ENCODE assay signal across 9 mouse cellular contexts in genomic region chr7:116236608-116237007, GRCm38 (mm10).
DNase-seq lines count a peak whose midpoint lies in the region; ATAC-seq lines count a peak whose summit lies in the region.
"Had no signal": no experiment of that assay in that cellular context is flagged by ENCODE, and none has a peak within 500 bp of the region (broad histone marks: within the 10 kb centered on the region; RNA-seq: fewer than 3 reads in every experiment).

No protein-coding gene starts in this region.

- peak overlapping the region; percentile 91 for H3K27ac ChIP-seq in heart, embryonic 15.5 days
- H3K27ac ChIP-seq in embryonic facial prominence, embryonic 13.5 days, result no peak overlapping the region
- no peak overlapping the region for H3K27ac ChIP-seq in intestine, embryonic 14.5 days (ENCODE audit: low read depth)
- no peak overlapping the region for H3K27ac ChIP-seq in midbrain, embryonic 14.5 days (replicated peaks; ENCODE audit: low read depth, low read length)

- H3K4me3 ChIP-seq in heart, embryonic 15.5 days, result peak overlapping the region; percentile 59
- peak overlapping the region; percentile 46 for H3K4me3 ChIP-seq in embryonic facial prominence, embryonic 13.5 days
- peak overlapping the region; percentile 40 for H3K4me3 ChIP-seq in intestine, embryonic 14.5 days (ENCODE audit: low read depth, low read length)
- peak overlapping the region; percentile 49 for H3K4me3 ChIP-seq in midbrain, embryonic 14.5 days (replicated peaks; ENCODE audit: low read depth, low read length)

- H3K9me3 ChIP-seq in heart, embryonic 15.5 days (replicated peaks), result no peaks in the 10 kb centered on the region
- H3K9me3 ChIP-seq in embryonic facial prominence, embryonic 13.5 days, result no peaks in the 10 kb centered on the region
- H3K9me3 ChIP-seq in intestine, embryonic 14.5 days (ENCODE audit: control insufficient read depth, low read length), result no peaks in the 10 kb centered on the region
- no peaks in the 10 kb centered on the region for H3K9me3 ChIP-seq in midbrain, embryonic 14.5 days (ENCODE audit: control insufficient read depth, low read length)

- 36% methylated on average over 8 of the region's 8 CpGs for WGBS in heart, embryonic 15.5 days
- WGBS in embryonic facial prominence, embryonic 13.5 days, result 42% methylated on average over 8 of the region's 8 CpGs
- 44% methylated on average over 8 of the region's 8 CpGs for WGBS in intestine, embryonic 14.5 days
- 50% methylated on average over 8 of the region's 8 CpGs for WGBS in midbrain, embryonic 14.5 days

- peak overlapping the region; percentile 65 for H3K9ac ChIP-seq in heart, embryonic 15.5 days
- H3K9ac ChIP-seq in embryonic facial prominence, embryonic 13.5 days, result no peak overlapping the region; the same call in 1 of the 2 replicates
- H3K9ac ChIP-seq in intestine, embryonic 14.5 days (ENCODE audit: low read length), result no peak overlapping the region
- peak overlapping the region; percentile 60 for H3K9ac ChIP-seq in midbrain, embryonic 14.5 days (replicated peaks; ENCODE audit: low read length)

- peak overlapping the region; percentile 85 for H3K4me2 ChIP-seq in heart, embryonic 15.5 days
- H3K4me2 ChIP-seq in embryonic facial prominence, embryonic 13.5 days, result peak overlapping the region; percentile 92
- peak overlapping the region; percentile 93 for H3K4me2 ChIP-seq in intestine, embryonic 14.5 days (ENCODE audit: low read length)
- H3K4me2 ChIP-seq in midbrain, embryonic 14.5 days (ENCODE audit: low read length), result peak overlapping the region; percentile 93

- no peaks in the 10 kb centered on the region; the same call in 1 of the 2 replicates for H3K27me3 ChIP-seq in heart, embryonic 15.5 days
- peaks cover 50% of the 10 kb centered on the region for H3K27me3 ChIP-seq in embryonic facial prominence, embryonic 13.5 days
- peaks cover 21% of the 10 kb centered on the region for H3K27me3 ChIP-seq in intestine, embryonic 14.5 days (replicated peaks; ENCODE audit: control insufficient read depth, insufficient read depth, low read length)
- H3K27me3 ChIP-seq in midbrain, embryonic 14.5 days (ENCODE audit: control insufficient read depth, insufficient read depth, low read length), result no peaks in the 10 kb centered on the region

- H3K4me1 ChIP-seq in heart, embryonic 15.5 days (replicated peaks), result peaks cover 72% of the 10 kb centered on the region
- H3K4me1 ChIP-seq in embryonic facial prominence, embryonic 13.5 days, result peaks cover 18% of the 10 kb centered on the region
- peaks cover 25% of the 10 kb centered on the region for H3K4me1 ChIP-seq in intestine, embryonic 14.5 days (replicated peaks; ENCODE audit: control insufficient read depth, insufficient read depth, low read length)
- peaks cover 26% of the 10 kb centered on the region for H3K4me1 ChIP-seq in midbrain, embryonic 14.5 days (ENCODE audit: control insufficient read depth, insufficient read depth, low read length)

- no peak for DNase-seq in heart, postnatal 14 days
- DNase-seq in intestine, embryonic 14.5 days (ENCODE audit: low spot score), result no peak
- peak; percentile 35 for DNase-seq in midbrain, embryonic 14.5 days
- DNase-seq in adrenal gland, adult 2 months, result no peak
- no peak for DNase-seq in spleen, postnatal 10 days (ENCODE audit: low spot score in 2 of 2)
- DNase-seq in spleen, adult 18-20 months, result no peak
- DNase-seq: kidney, adult 11 months had no signal

- intact Hi-C loops in heart, postnatal 14 days (cut with DNase I), result no loop called here

- no peak for ATAC-seq in heart, embryonic 15.5 days (replicated peaks; ENCODE audit: insufficient number of reproducible peaks, insufficient read depth, low FRiP score, low read depth)
- ATAC-seq in embryonic facial prominence, embryonic 13.5 days (ENCODE audit: insufficient number of reproducible peaks, insufficient read depth, low FRiP score, low TSS enrichment, low read depth), result no peak
- ATAC-seq in intestine, embryonic 14.5 days (replicated peaks; ENCODE audit: low FRiP score, low TSS enrichment, low read depth), result no peak
- ATAC-seq in midbrain, embryonic 14.5 days (ENCODE audit: low FRiP score, low TSS enrichment), result no peak

- H3K36me3 ChIP-seq in heart, embryonic 15.5 days, result no peaks in the 10 kb centered on the region
- H3K36me3 ChIP-seq in embryonic facial prominence, embryonic 13.5 days, result no peaks in the 10 kb centered on the region
- no peaks in the 10 kb centered on the region for H3K36me3 ChIP-seq in intestine, embryonic 14.5 days (ENCODE audit: control insufficient read depth, insufficient read depth, low read length)
- no peaks in the 10 kb centered on the region for H3K36me3 ChIP-seq in midbrain, embryonic 14.5 days (ENCODE audit: control insufficient read depth, insufficient read depth, low read length)

Comparison
In these comparisons a context has a peak if more than half of its experiments do, and no peak if none do; other contexts are left out.
1. H3K9ac ChIP-seq: peak in heart, embryonic 15.5 days (single experiment) and midbrain, embryonic 14.5 days (single experiment); none in embryonic facial prominence, embryonic 13.5 days (single experiment) and intestine, embryonic 14.5 days (single experiment).
2. Peak in every context shown above with its lines, with median percentiles within 50 percentile points of each other: H3K4me2 ChIP-seq and H3K4me3 ChIP-seq.